Mouse (Mus musculus) MEL (cell line): ENCODE data around the gene 1700069L16Rik.

Source experiments
- MAFK ChIP-seq: IDR thresholded peaks from 2 replicates; pipeline ENCODE4 v1.6.1; 2011; ENCODE audit warnings: low read depth, mild to moderate bottlenecking, low read length, improper control_type of control experiment, borderline replicate concordance
- POLR2A ChIP-seq, 2 experiments: IDR thresholded peaks; 2 replicates each; pipeline ENCODE4 v1.6.1; 2011 to 2012; ENCODE audit warnings: low read length in 2 of 2, mild to moderate bottlenecking in 2 of 2, control low read depth in 1 of 2, improper control_type of control experiment in 1 of 2, low read depth in 1 of 2, moderate library complexity in 1 of 2; ENCODE audit not compliant: control insufficient read depth in 1 of 2, insufficient read depth in 1 of 2, poor library complexity in 1 of 2

DNA sequence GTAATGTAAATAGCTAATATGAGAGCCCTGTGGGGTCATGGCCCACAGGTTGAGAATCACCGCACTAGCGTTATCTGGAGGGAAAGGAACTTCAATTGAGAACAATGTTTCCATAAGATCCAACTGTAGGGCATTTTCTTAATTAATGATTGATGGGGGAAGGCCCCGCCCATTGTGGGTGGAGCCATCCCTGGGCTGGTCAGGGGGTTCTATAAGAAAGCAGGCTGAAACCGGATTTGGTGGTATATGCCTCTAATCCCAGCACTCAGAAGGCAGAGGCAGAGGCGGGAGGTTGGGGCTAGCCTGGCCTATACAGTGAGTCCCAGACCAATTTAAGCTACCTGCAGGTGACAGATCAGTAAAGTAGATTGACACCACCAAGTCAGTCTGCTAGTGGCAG, 9.8 kb upstream of the 1700069L16Rik start:
- no peak for TF ChIP-seq MAFK
- TF ChIP-seq POLR2A (IDR thresholded peaks at IDR 0.05; ENCODE audit: control insufficient read depth in 1 of 2, insufficient read depth in 1 of 2, low read depth in 1 of 2, low read length in 2 of 2, poor library complexity in 1 of 2): no peak
